Mouse (Mus musculus) brain, embryonic 14.5 days (tissue): ENCODE results near the gene Fcrla.

ENCODE experiments used
- CTCF ChIP-seq: fragments of 200-500 bp; IDR thresholded peaks from 2 replicates; pipeline ENCODE4 v1.5.1; 2012; ENCODE audit warnings: inconsistent platforms, mild to moderate bottlenecking, moderate library complexity, borderline replicate concordance; ENCODE audit not compliant: insufficient read depth, insufficient read length; ENCODE audit errors: extremely low read depth
- POLR2A ChIP-seq: fragments of 200-500 bp; IDR thresholded peaks from 2 replicates; pipeline ENCODE4 v1.6.1; 2012; ENCODE audit warnings: mild to moderate bottlenecking, inconsistent platforms, borderline replicate concordance; ENCODE audit not compliant: poor library complexity, insufficient read depth, insufficient read length, severe bottlenecking; ENCODE audit errors: extremely low read depth

DNA sequence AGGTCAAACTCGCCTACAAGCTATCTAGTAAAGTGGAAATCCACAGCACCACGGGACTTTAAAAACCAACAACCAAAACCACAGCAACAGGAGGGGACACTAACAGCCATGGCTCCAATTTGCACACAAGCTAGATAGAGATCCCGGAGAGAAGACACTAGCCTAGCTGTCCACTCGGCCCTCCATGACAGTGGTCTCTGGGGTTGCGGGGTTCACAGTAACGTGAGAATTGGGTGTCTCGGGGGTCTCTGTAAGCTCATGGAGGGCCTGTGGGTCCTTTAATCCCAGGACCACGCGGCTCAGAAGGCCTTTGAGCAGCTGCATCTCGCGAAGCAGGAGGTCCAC, 20.3 kb downstream of the Fcrla start:
- TF ChIP-seq CTCF (no peak), POLR2A (no peak)
